Mouse (Mus musculus) left cerebral cortex, postnatal 14 days (tissue): ENCODE data around the gene Plekha3. TPM values are rescaled to one million over a fixed set of nuclear protein-coding genes. Genes with fewer than 3 reads are reported as not detected.
A peak's percentile ranks its signal among the peaks of the same experiment; 100 is the strongest.

Experiments used
- DNase-seq, 2 experiments: peaks; one replicate each; pipeline ENCODE4 v3.0.0; 2021 to 2022; ENCODE audit warnings: low spot score in 2 of 2, mixed read lengths in 1 of 2
- intact Hi-C: fragments of 180-260 bp; cut with DNase I; formaldehyde crosslinking; loops from one replicate; pipeline ENCODE4 v1.15.1; 2025
- total RNA-seq, 2 experiments: library from RNA; stranded (reverse); gene quantifications; 2 replicates each; pipeline ENCODE4 v1.2.3; 2021

Gene Plekha3
- total RNA-seq, 2 experiments from 2014 or later = 25.9 to 29.1 TPM

DNA sequence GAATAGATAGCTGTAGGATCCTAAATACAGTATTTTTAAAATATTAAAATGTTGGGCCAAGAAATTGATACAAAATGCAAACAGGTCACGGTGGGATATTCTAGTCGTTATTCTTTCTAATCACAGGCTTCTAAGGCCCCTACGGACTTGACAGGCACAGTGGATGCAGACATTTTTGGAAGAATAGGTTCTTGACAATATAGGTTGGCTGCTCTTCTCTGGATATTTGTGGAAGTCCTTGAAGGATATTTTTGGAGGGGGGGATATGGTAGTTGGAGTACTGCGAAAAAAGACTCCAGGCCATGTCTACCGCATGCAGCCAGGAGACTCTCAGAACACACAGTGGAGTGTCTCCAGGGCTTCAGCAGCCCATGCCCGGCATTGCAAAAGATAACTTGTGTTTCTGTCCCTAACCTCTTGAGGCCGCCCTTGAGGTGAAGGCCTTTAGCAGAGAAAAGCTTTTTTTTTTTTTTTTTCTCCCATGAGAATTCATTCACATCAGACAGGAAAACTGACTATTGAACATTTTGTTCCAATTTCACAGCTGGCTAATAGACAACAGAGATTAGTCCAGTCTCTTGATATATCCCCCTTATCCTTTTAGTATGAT is 1.5 kb upstream of the Plekha3 start:
- peak in 1 of 2 experiments; percentile 33 for DNase-seq

DNA sequence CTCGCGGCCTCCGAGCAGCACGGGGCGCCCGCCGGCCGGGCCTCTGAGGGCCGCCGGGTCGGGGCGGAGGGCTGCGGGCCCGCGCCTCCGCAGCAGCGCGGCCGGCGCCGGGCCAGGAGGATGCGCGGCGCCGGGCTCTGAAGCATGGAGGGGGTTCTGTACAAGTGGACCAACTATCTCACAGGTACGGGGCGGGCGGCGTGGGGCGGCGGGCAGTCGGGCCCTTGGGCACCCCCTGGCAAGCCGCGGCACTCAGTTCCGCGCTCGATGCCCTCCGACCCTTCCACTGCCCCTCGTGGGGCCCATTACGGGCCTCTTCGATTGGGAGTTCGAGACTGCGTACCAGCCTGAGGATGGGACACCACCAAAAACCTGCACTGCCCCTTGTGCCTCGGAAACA is 370 bp downstream of the Plekha3 start:
- no peak for DNase-seq
- intact Hi-C loops = no loop called here

More for the DNA sequence above, 1.5 kb upstream of the Plekha3 start:
- intact Hi-C loops = no loop called here

DNA sequence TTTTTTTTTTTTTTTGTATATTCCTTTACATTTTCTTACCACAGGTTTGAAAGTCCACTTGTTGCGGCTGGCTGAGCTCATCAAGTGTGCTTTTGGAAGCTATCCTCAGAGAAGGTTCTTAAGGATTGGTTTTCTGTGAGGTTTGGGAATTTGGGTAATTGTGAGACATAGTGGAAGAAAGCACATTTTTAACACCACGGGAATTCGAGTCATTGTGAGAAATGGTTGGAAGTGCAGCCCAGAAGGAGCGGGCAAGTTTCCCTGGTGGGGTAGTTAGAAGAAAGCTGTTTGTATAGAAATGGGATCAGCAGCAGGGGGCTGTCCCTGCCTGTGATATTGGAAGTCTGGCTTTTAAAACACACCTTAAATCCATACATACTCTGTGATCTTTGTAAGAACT is 868 bp downstream of the Plekha3 start:
- intact Hi-C loops = no loop called here

DNA sequence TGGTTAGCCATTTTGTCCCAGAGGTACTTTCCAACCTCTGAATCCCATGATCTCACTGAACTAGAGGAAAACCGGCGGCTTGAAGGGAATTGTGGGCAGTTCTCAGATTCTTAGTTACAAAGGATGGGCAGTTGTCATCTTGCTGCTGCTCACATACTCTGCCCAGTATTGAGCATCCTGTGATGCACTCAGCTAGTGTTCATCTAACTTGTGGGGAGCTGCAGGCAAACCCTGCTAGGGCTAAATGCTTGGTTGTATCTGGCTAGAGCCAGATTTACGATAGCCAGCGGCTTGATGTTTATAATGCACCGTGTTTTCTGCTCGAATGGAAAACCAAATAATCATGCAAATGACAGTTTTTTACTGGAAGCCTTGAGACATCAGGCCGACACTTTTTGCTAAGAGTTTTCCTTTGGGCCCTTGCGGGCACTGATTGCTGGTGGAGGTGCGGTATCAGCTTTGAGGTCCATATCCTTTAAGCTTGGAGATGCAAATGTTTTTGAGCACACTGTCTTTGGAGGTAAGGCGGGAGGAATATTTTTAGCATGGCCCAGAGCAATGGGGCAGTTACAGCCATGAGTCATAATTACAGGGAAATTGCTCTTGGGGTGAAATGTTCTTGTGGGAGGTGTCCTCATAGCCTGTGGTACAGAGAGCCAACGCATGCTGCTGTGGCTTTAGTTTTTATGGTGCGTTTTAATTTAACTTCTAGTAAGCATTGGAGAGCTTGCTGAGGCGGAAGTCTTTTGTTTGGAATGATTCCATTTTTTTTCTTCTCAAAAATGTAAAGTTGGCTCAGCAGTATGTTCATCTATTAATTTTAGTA is 1.5 kb downstream of the Plekha3 start:
- no peak for DNase-seq
- intact Hi-C loops = no loop called here

More for the DNA sequence above, 868 bp downstream of the Plekha3 start:
- DNase-seq = no peak

DNA sequence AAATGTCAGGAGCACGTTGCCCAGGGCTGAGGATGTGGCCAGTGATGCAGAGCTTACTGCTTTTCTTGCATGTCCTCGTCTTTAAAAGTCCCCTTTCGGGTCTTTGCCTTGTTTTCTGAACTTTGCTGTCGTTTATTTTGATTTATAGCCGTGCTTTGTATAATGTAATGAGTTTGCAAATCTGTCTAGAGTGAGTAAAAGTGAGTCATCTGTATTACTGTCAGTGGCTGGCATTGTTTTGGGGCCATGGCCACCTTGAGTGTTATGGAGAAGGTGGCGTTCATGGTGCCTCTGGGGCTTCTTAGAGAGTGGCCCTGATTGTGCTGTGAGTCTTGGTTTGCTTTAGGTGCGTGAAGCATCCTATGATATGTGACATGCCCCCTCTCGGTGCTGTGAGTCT is 7.2 kb downstream of the Plekha3 start:
- intact Hi-C loops = no loop called here

DNA sequence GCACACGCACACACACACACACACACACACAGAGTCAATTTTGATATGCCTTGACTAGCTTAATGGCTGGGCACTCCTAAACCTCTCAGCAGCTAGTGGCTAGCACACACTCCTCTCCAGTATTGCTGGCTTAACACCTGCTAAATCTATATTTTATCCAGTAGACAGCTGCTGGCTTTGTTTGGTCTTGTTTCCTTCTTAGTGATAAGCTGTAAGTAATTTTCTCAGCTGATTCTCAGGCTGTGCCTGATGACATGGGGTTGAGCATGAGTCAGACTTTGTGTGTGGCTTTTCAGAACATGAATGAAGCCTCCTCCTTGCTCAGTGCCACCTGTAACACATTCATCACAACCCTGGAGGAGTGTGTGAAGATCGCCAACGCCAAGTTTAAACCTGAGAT is 11.9 kb downstream of the Plekha3 start:
- no peak for DNase-seq
- intact Hi-C loops = no loop called here

More for the DNA sequence above, 7.2 kb downstream of the Plekha3 start:
- no peak for DNase-seq

DNA sequence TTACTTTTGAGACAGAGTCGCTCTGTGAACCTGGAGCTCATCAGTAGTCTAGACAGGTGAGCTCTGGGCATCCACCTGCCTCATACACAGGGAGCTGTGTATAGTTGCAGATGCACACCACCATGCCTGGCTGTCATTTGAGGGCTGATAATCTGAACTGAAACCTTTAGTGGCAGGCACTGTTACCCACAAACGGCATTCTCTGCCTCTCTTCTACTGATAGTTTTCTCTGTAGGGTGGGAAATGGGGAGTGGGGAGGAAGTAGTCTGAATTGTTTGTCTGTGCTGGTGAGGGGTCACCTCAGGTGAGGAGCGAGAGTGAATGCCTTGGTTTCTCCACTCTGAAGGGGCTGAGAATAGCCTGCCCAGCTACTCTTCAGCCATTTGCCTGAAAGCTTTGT is 12.5 kb downstream of the Plekha3 start:
- intact Hi-C loops = no loop called here
- no peak for DNase-seq

DNA sequence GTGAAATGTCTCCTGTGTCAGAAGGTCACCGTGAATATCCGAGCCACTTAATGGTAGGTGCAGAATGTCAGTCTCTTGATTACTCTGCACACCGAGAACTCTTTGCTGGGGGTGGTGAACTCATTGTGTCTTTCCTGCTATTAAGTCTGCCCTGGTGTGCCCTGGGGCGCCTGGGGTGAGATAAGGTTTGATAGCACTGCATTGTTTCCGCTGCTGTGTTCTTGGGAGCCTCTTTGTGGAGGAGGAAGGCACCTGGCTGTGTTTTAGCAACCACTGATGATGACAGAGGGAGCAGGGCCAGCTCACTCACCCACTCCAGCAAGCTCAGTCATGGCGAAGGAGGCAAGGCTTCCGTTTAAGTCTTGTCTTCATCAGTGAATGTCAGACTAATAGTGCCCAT is 13.1 kb downstream of the Plekha3 start:
- DNase-seq = no peak
- intact Hi-C loops = no loop called here

DNA sequence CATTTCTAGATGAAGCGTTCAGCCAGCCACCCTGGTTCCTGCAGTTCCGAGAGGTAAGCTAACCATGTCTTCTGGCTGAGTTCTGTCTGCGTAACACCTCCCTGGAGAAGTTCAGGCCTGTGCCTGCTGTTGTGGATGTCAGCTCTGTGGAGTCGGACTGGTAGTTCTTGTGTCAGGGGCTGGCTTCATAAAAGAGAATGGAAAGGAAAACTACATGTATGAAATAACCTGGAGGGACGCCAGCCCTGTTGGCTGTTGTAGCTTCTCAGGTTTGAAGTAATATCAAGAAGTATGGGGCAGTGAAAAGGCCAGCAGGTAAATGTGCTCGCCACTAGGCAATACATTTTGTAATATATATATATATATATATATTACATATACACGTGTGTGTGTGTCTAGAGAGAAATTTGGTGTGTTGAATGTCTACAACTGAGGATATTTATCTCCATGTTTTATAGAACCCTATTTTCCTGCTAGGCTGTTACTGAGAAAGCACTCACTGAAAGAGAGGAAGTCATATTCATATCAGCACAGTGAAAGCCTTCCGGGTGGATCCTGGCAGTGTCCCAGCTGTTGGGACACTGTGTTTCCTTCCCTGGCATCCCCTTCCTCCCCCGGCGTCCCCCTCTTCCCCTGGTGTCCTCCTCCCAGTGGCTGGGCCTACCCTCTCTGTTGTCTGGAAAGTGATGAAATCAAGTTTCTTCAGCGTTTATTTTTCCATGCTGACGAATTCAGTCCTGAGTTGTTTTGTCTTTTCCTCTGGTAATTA is 15.5 kb downstream of the Plekha3 start:
- intact Hi-C loops = no loop called here
- no peak for DNase-seq

DNA sequence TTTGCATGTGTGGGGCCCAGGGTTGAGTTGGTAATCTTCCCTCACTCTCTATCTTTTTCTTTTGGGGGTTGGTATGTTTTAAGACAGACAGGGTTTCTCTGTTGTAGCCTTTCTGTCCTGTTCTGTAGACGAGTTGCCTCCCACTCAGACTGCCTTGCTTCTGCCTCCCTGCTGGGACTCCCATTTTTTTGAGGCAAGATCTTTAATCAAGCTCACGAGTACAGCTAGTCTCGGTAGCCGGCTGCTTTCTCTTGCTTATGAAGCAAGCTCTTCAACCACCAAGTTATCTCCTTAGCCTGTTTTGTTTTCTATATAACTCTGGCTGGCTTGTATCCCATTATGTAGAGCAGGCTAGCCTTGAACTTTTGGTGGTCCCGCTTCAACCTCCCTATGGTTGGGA is 18.7 kb downstream of the Plekha3 start:
- intact Hi-C loops = no loop called here
- DNase-seq = no peak

DNA sequence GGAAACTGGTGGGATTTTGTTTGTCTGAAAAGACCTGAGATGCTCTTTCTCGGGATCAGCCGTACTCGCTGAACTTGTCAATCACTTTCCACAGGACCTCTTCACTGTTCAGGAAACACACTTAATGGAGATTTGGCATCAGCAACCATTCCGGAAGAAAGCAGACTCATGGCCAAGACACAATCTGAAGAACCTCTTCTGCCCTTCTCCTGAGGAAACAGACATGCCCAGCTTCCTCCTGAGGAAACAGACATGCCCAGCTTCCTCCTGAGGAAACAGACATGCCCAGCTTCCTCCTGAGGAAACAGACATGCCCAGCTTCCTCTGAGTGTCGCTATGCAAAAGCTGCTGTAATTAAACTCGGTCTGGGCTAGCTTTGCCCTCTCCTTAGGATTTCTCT is 20.2 kb downstream of the Plekha3 start:
- intact Hi-C loops = no loop called here
- DNase-seq = no peak

DNA sequence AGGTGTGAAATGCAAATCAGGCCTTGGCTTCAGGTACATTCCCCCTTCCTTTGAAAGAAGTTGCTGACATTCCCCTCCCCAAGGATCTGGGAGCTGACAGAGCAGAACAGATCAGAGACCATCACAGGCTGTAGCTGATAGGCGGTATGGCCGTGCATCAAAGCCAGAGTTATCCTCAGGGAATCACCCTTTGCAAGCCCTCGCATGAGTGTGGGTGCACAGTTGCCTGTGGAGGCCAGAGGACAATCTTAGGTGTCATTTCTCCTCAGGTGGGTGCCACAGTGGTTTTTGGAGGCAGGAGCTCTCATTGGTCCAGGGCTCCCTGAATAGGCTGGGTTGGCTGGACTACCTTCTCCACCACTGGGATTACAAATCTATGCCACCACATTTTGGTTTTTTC is 27.1 kb downstream of the Plekha3 start:
- DNase-seq = no peak
- intact Hi-C loops = no loop called here

DNA sequence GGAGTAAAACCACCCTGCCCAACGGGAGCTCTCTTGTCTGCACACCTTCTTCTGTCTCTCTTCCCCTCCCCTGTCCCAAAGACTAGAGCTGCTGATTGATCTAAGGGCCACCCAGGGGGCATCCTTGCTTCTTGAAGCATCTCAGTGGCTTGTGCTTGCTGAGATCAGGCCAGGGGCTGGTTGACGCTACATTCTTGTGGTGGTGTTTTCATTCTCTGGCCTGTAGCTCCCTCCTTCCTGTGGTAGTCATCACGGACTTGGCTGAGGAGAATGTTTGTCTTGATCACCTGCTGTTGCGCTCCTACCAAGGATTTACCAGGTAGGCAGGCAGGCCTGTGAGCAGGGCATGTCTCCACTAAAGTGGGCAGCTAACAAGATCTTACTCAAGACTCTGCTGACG is 27.7 kb downstream of the Plekha3 start:
- no peak for DNase-seq
- intact Hi-C loops = no loop called here

DNA sequence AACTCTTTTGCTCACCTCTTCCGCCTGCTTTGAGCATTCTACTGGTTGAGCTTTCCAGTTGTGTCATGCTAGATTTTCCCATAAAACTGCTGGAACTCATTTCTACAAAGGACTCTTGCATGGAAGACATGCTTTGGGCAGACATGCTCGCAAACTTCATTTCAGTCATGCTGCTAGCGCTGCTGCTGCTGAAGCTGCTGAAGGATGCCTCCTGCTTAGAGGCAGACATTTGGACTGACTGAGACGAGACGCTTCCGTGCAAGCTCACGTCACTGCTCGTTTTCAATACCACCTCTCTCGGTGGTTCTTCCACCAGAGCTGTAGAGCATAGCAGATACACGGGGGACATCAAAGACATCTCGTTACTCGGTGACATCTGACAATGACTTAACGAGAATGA is 30.6 kb downstream of the Plekha3 start:
- DNase-seq = no peak
- intact Hi-C loops = no loop called here

DNA sequence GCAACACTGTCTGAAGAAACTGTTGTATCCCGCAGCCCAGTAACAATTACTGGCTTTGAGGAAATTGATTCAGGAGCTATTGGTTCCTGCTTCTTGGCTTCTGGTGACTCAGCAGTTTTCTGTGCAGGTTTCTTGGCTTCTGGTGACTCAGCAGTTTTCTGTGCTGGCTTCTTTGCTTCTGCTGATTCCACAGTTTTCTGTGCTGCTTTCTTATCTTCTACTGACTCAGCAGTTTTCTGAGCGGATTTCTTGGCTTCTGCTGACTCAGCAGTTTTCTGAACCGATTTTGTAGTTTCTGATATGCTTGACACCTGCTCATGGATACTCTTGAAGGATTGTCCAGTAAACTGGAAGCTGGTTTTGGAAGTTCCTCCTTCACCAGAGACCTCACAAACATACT is 33.4 kb downstream of the Plekha3 start:
- intact Hi-C loops = no loop called here
- no peak for DNase-seq

DNA sequence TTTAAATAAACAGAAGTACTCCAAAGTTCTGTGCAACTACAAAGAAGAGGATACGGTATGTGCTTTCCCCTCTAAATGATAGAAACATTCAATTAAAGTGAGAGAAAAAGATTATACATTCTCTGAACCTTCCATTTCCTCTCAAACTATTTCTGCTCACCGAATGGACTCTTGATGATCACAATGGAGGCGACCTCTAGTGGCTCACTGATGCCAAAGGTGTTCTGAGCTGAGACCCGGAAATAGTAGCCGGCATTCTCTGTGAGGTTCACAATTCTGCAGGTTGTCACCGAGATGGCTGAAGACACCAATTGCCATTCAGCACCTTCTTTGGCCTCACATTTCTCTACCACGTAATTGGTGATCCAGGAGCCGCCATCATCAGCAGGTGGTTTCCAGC is 39.9 kb downstream of the Plekha3 start:
- DNase-seq = no peak
- intact Hi-C loops = no loop called here

DNA sequence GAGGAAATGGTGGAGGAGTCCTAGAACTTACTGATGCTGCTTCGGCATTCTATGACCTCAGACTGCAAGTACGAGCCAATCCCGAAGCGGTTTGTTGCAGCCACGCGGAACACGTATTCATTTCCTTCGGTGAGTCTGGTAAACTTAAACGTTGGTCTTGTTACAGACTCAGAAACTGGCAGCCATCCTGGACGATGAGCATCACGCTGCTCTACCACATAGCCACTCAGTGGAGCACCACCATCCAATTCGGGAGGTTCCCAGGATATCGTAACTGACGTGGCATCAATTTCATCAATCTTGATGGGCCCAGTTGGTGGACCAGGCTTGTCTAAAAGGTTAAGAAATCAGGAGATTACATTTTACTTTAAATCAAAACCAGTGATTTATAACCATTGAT is 44.6 kb downstream of the Plekha3 start:
- no peak for DNase-seq
- intact Hi-C loops = no loop called here
